Mouse (Mus musculus): Measurements from ENCODE around the gene Elp6.

DNA sequence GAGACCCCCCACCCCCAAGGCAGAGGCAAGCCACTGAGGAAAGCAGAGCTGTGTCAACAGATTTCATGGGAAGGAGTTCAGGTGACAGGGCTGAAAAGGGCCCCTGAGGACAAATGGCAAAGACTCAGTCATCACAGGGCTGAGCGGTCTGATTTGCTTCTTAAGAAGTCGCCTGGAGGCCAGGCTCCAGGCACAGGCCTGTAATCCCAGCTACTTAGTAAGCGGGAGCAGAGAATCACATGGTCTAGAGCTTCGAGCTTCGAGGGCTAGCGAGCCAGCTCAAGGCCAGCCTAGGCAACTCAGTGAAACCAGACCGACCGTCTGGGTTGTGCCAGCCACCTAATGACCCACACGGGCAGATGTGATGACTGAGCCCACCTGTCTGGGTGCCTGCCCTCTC lies 40.0 kb upstream of the Elp6 start:
- TF ChIP-seq CTCF (conservative IDR thresholded peaks at IDR 0.05; ENCODE audit: insufficient read depth, insufficient read length, low read depth, low read length) (no peak), POLR2A (IDR thresholded peaks at IDR 0.05; ENCODE audit: low read depth, low read length) (no peak)
